Mouse (Mus musculus) G1E (cell line): ENCODE data around the gene Trib2. TPM values are rescaled to one million over a fixed set of nuclear protein-coding genes. Genes with fewer than 3 reads are reported as not detected.

Source experiments
- ATAC-seq: 2 replicates; pipeline ENCODE4 v1.8.0; 2016; ENCODE audit warnings: mild to moderate bottlenecking; ENCODE audit not compliant: insufficient number of reproducible peaks, poor library complexity, low FRiP score, severe bottlenecking; ENCODE audit errors: extremely low read depth
- DNase-seq: peaks from one replicate; pipeline ENCODE4 v3.0.0; 2012; ENCODE audit warnings: low spot score
- H3K27me3 ChIP-seq: 2 replicates; pipeline ENCODE4 v1.6.1; 2012; ENCODE audit warnings: mild to moderate bottlenecking, low read length, inconsistent platforms; ENCODE audit not compliant: insufficient read depth
- H3K36me3 ChIP-seq: replicated peaks from 2 replicates; pipeline ENCODE3; 2012; ENCODE audit warnings: mild to moderate bottlenecking, inconsistent platforms
- H3K4me1 ChIP-seq: 2 replicates; pipeline ENCODE4 v1.6.1; 2012; ENCODE audit warnings: low read depth, low read length, inconsistent platforms, mixed read lengths; ENCODE audit not compliant: insufficient read depth
- H3K4me3 ChIP-seq: 2 replicates; pipeline ENCODE4 v1.5.1; 2012; ENCODE audit warnings: low read depth, mild to moderate bottlenecking, inconsistent platforms, low read length, moderate library complexity, mixed read lengths
- H3K9me3 ChIP-seq: replicated peaks from 2 replicates; pipeline ENCODE4 v1.6.1; 2012; ENCODE audit warnings: inconsistent platforms
- CTCF ChIP-seq: IDR thresholded peaks from 2 replicates; pipeline ENCODE4 v1.5.1; 2012; ENCODE audit warnings: low read depth, low read length, inconsistent platforms, mixed read lengths
- GATA1 ChIP-seq: IDR thresholded peaks from 2 replicates; pipeline ENCODE4 v1.6.1; 2012; ENCODE audit warnings: borderline replicate concordance, low read length, inconsistent platforms, mixed read lengths
- GATA2 ChIP-seq: IDR thresholded peaks from 2 replicates; pipeline ENCODE4 v1.6.1; 2012; ENCODE audit warnings: low read depth, low read length, inconsistent platforms, borderline replicate concordance
- POLR2AphosphoS5 ChIP-seq: IDR thresholded peaks from 2 replicates; pipeline ENCODE4 v1.6.1; 2012; ENCODE audit warnings: low read depth, low read length, inconsistent platforms; ENCODE audit not compliant: insufficient replicate concordance
- TAL1 ChIP-seq: conservative IDR thresholded peaks from 2 replicates; pipeline ENCODE4 v1.6.1; 2012; ENCODE audit warnings: low read depth, low read length, inconsistent platforms, mixed read lengths
- polyA plus RNA-seq: library from polyadenylated mRNA; stranded (reverse); fragments of >175 nt; gene quantifications from 2 replicates; pipeline ENCODE4 v1.2.3, GENCODE M21; 2012
- total RNA-seq, 2 experiments: library from RNA; stranded (forward) in 1 of 2; stranded (reverse) in 1 of 2; fragments of 200-1000 nt in 1 of 2; fragments of >200 nt in 1 of 2; fragmentation: Nextera tagmentation in 1 of 2; gene quantifications; 2 replicates each; pipeline ENCODE4 v1.2.3; 2014 to 2017

Gene Trib2
- total and polyA plus RNA-seq, 3 experiments: 0.11 TPM; not detected in 2

GRCm38 (mm10) chr12:15795886-15796285 is 20.8 kb downstream of the Trib2 start:
- H3K36me3 ChIP-seq: no peaks in the 10 kb centered on the region
- DNase-seq: no peak
- TF ChIP-seq CTCF (no peak), GATA1 (no peak), TAL1 (no peak), GATA2 (no peak), POLR2AphosphoS5 (no peak)

GRCm38 (mm10) chr12:15793336-15793735 is 23.4 kb downstream of the Trib2 start:
- ATAC-seq (no peak), DNase-seq (no peak)
- no peak for TF ChIP-seq TAL1
- TF ChIP-seq CTCF: no peak
- TF ChIP-seq GATA2: no peak
- no peak for TF ChIP-seq POLR2AphosphoS5
- TF ChIP-seq GATA1: no peak
- Histone ChIP-seq H3K27me3 (no peaks in the 10 kb centered on the region), H3K4me1 (no peaks in the 10 kb centered on the region), H3K4me3 (no peak overlapping the region), H3K9me3 (peaks cover 11% of the 10 kb centered on the region), H3K36me3 (no peaks in the 10 kb centered on the region)

More at GRCm38 (mm10) chr12:15795886-15796285, 20.8 kb downstream of the Trib2 start:
- Histone ChIP-seq H3K27me3 (no peaks in the 10 kb centered on the region), H3K9me3 (peaks cover 13% of the 10 kb centered on the region), H3K4me1 (no peaks in the 10 kb centered on the region), H3K4me3 (no peak overlapping the region)
- ATAC-seq: no peak

- H3K4me3 ChIP-seq: no peak overlapping the region
- no peaks in the 10 kb centered on the region for H3K4me1 ChIP-seq
- H3K36me3 ChIP-seq: no peaks in the 10 kb centered on the region
- peaks cover 7% of the 10 kb centered on the region for H3K9me3 ChIP-seq
- no peaks in the 10 kb centered on the region for H3K27me3 ChIP-seq
- no peak for ATAC-seq
- no peak for DNase-seq
- TF ChIP-seq GATA1: no peak
- TF ChIP-seq POLR2AphosphoS5: no peak
- TF ChIP-seq CTCF: no peak
- TF ChIP-seq GATA2: no peak
- TF ChIP-seq TAL1: no peak
Measured at GRCm38 (mm10) chr12:15790181-15790580, 26.5 kb downstream of the Trib2 start.

- DNase-seq (no peak), ATAC-seq (no peak)
- Histone ChIP-seq H3K36me3 (no peaks in the 10 kb centered on the region), H3K27me3 (no peaks in the 10 kb centered on the region), H3K4me1 (no peaks in the 10 kb centered on the region), H3K9me3 (no peaks in the 10 kb centered on the region), H3K4me3 (no peak overlapping the region)
- TF ChIP-seq GATA2: no peak
- no peak for TF ChIP-seq GATA1
- TF ChIP-seq CTCF: no peak
- TF ChIP-seq TAL1: no peak
- no peak for TF ChIP-seq POLR2AphosphoS5
Measured at GRCm38 (mm10) chr12:15777047-15777446, 39.7 kb downstream of the Trib2 start.

GRCm38 (mm10) chr12:15771686-15772085 is 45.0 kb downstream of the Trib2 start:
- H3K27me3 ChIP-seq: no peaks in the 10 kb centered on the region
- H3K4me1 ChIP-seq: no peaks in the 10 kb centered on the region
- H3K4me3 ChIP-seq: no peak overlapping the region
- ATAC-seq (no peak), DNase-seq (no peak)
- no peak for TF ChIP-seq POLR2AphosphoS5
- no peak for TF ChIP-seq TAL1
- TF ChIP-seq GATA1: no peak
- TF ChIP-seq GATA2: no peak
- TF ChIP-seq CTCF: no peak
- H3K9me3 ChIP-seq: no peaks in the 10 kb centered on the region
- H3K36me3 ChIP-seq: no peaks in the 10 kb centered on the region

GRCm38 (mm10) chr12:15768536-15768935 is 48.2 kb downstream of the Trib2 start:
- no peaks in the 10 kb centered on the region for H3K27me3 ChIP-seq
- no peaks in the 10 kb centered on the region for H3K4me1 ChIP-seq
- H3K36me3 ChIP-seq: no peaks in the 10 kb centered on the region
- no peak for TF ChIP-seq POLR2AphosphoS5
- TF ChIP-seq GATA1: no peak
- no peak for TF ChIP-seq TAL1
- no peak for TF ChIP-seq GATA2
- TF ChIP-seq CTCF: no peak
- no peaks in the 10 kb centered on the region for H3K9me3 ChIP-seq
- DNase-seq (no peak), ATAC-seq (no peak)
- H3K4me3 ChIP-seq: no peak overlapping the region
